ENCODE assay signal across 12 mouse cellular contexts in genomic region chr19:38644871-38645595, GRCm38 (mm10).
DNase-seq lines count a peak whose midpoint lies in the region; ATAC-seq and TF ChIP-seq lines count a peak whose summit lies in the region.
"Had no signal": no experiment of that assay in that cellular context is flagged by ENCODE, and none has a peak within 500 bp of the region (broad histone marks: within the 10 kb centered on the region; RNA-seq: fewer than 3 reads in every experiment).

No protein-coding gene starts in this region.

- no peaks in the 10 kb centered on the region for H3K27me3 ChIP-seq in hindbrain, embryonic 10.5 days (ENCODE audit: insufficient read depth, poor library complexity, severe bottlenecking)
- no peaks in the 10 kb centered on the region for H3K27me3 ChIP-seq in hindbrain, postnatal 0 days (ENCODE audit: insufficient read depth, low read length)
- no peaks in the 10 kb centered on the region for H3K27me3 ChIP-seq in midbrain, postnatal 0 days (ENCODE audit: insufficient read depth, low read length)
- H3K27me3 ChIP-seq: liver, embryonic 12.5 days had no signal

- no peak for TF ChIP-seq CTCF in hindbrain, postnatal 0 days (IDR thresholded peaks at IDR 0.05; ENCODE audit: low read depth)
- TF ChIP-seq CTCF in midbrain, postnatal 0 days (IDR thresholded peaks at IDR 0.05) = no peak

- H3K4me1 ChIP-seq in hindbrain, embryonic 10.5 days (replicated peaks) = peaks cover 4% of the 10 kb centered on the region; the same call in 1 of the 2 replicates
- no peaks in the 10 kb centered on the region for H3K4me1 ChIP-seq in hindbrain, postnatal 0 days (ENCODE audit: insufficient read depth, low read length)
- 0 out of 2 replicates have a peak, but pooled peaks cover 3% of the 10 kb centered on the region for H3K4me1 ChIP-seq in midbrain, postnatal 0 days (ENCODE audit: insufficient read depth, low read length)
- H3K4me1 ChIP-seq: liver, embryonic 12.5 days had no signal

- no peaks in the 10 kb centered on the region for H3K36me3 ChIP-seq in hindbrain, embryonic 10.5 days
- no peaks in the 10 kb centered on the region for H3K36me3 ChIP-seq in hindbrain, postnatal 0 days (ENCODE audit: insufficient read depth, low read length)
- H3K36me3 ChIP-seq in midbrain, postnatal 0 days (ENCODE audit: insufficient read depth, low read length) = no peaks in the 10 kb centered on the region
- H3K36me3 ChIP-seq: liver, embryonic 12.5 days; midbrain, embryonic 10.5 days had no signal

- peak overlapping the region; percentile 35; the same call in 1 of the 2 replicates for H3K27ac ChIP-seq in hindbrain, embryonic 10.5 days
- H3K27ac ChIP-seq in hindbrain, postnatal 0 days = no peak overlapping the region
- no peak overlapping the region for H3K27ac ChIP-seq in midbrain, postnatal 0 days (ENCODE audit: low read depth, low read length)
- H3K27ac ChIP-seq: liver, embryonic 12.5 days; midbrain, embryonic 10.5 days had no signal

- no peak overlapping the region for H3K9ac ChIP-seq in hindbrain, postnatal 0 days (replicated peaks; ENCODE audit: low read length)
- no peak overlapping the region for H3K9ac ChIP-seq in midbrain, postnatal 0 days (replicated peaks; ENCODE audit: low read length, poor library complexity, severe bottlenecking)
- H3K9ac ChIP-seq: liver, embryonic 12.5 days had no signal

- no peak overlapping the region for H3K4me3 ChIP-seq in hindbrain, embryonic 10.5 days
- no peak overlapping the region for H3K4me3 ChIP-seq in hindbrain, postnatal 0 days (ENCODE audit: low read length)
- H3K4me3 ChIP-seq in midbrain, postnatal 0 days (ENCODE audit: low read depth, low read length) = no peak overlapping the region
- H3K4me3 ChIP-seq: liver, embryonic 12.5 days; midbrain, embryonic 10.5 days had no signal

- no peak for DNase-seq in hindbrain, embryonic 10.5 days (ENCODE audit: low spot score)
- DNase-seq in hindbrain, postnatal 0 days (ENCODE audit: low spot score) = no peak
- peak; percentile 6 for DNase-seq in MN1 (ENCODE audit: low spot score)
- DNase-seq in embryo, embryonic 9.5 days (ENCODE audit: extremely low spot score) = peak; percentile 40
- DNase-seq in lung, postnatal 25 days (ENCODE audit: low spot score) = peak; percentile 21
- no peak for DNase-seq in spleen, postnatal 36 days (ENCODE audit: low spot score in 2 of 2)
- no peak for DNase-seq in midbrain, postnatal 0 days (ENCODE audit: low spot score)
- DNase-seq in right cerebral cortex, postnatal 36 days (ENCODE audit: low spot score in 2 of 2) = no peak
- DNase-seq: adrenal gland, postnatal 36 days; cerebellum, adult 11 months had no signal

- ATAC-seq in hindbrain, postnatal 0 days = no peak
- ATAC-seq in midbrain, postnatal 0 days (ENCODE audit: low FRiP score) = no peak
- ATAC-seq: liver, embryonic 12.5 days had no signal

- WGBS in hindbrain, embryonic 10.5 days = 69% methylated on average over 6 of the region's 6 CpGs
- 41% methylated on average over 6 of the region's 6 CpGs for WGBS in hindbrain, postnatal 0 days
- 52% methylated on average over 6 of the region's 6 CpGs for WGBS in midbrain, postnatal 0 days

- H3K4me2 ChIP-seq in hindbrain, postnatal 0 days (ENCODE audit: low read depth, low read length) = no peak overlapping the region
- H3K4me2 ChIP-seq in midbrain, postnatal 0 days (ENCODE audit: low read depth, low read length, poor library complexity, severe bottlenecking) = no peak overlapping the region
- H3K4me2 ChIP-seq: liver, embryonic 12.5 days had no signal

- no peaks in the 10 kb centered on the region for H3K9me3 ChIP-seq in hindbrain, embryonic 10.5 days
- H3K9me3 ChIP-seq in hindbrain, postnatal 0 days (ENCODE audit: low read length) = no peaks in the 10 kb centered on the region
- H3K9me3 ChIP-seq in midbrain, postnatal 0 days (ENCODE audit: low read length) = no peaks in the 10 kb centered on the region
- H3K9me3 ChIP-seq: liver, embryonic 12.5 days; midbrain, embryonic 10.5 days had no signal

Comparison
In these comparisons a context has a peak if more than half of its experiments do, and no peak if none do; other contexts are left out.
1. DNase-seq: peak in MN1 (single experiment), embryo, embryonic 9.5 days (single experiment) and lung, postnatal 25 days (single experiment); none in hindbrain, embryonic 10.5 days (single experiment), hindbrain, postnatal 0 days (single experiment), spleen, postnatal 36 days (0 of 2), midbrain, postnatal 0 days (single experiment) and right cerebral cortex, postnatal 36 days (0 of 2).